Mouse (Mus musculus) large intestine, adult 2 months (tissue): ENCODE data around the gene Txndc8. TPM values are rescaled to one million over a fixed set of nuclear protein-coding genes. Genes with fewer than 3 reads are reported as not detected.

Experiments
- DNase-seq: peaks from one replicate; pipeline ENCODE4 v3.0.0-alpha.2; 2012; ENCODE audit warnings: low read depth, low spot score
- WGBS: fragments of 180-500 bp; shearing (Covaris S2); methylation state at CpG from one replicate; pipeline ENCODE4 v1.1.7; 2018; 5-methylcytosine and 5-hydroxymethylcytosine counted together
- polyA plus RNA-seq: library from polyadenylated mRNA; depleted of rRNA; stranded (reverse); fragments of >200 nt; gene quantifications from 2 replicates; pipeline ENCODE4 v1.2.3, GENCODE M21; 2012; rRNA removed

Txndc8 gene
- polyA plus RNA-seq, 1 experiment, result not detected

GRCm38 (mm10) chr4:57957200-57958085, 51.5 kb downstream of the Txndc8 start:
- WGBS, result 19% methylated on average over 11 of the region's 11 CpGs
- no peak for DNase-seq

GRCm38 (mm10) chr4:57956029-57956960, 52.6 kb downstream of the Txndc8 start, which contains the start of gene Txn1:
Gene Txn1 (minus strand): TSS chr4:57956411.
- peak; percentile 97 for DNase-seq
- under 1% methylated on average over 71 of the region's 71 CpGs for WGBS

- under 1% methylated on average over 25 of the region's 25 CpGs for WGBS
- no peak for DNase-seq
These were observed 53.4 kb downstream of the Txndc8 start for GRCm38 (mm10) chr4:57955544-57955958.

- WGBS, result 29% methylated on average over 8 of the region's 8 CpGs
- no peak for DNase-seq
These were observed 53.9 kb downstream of the Txndc8 start for GRCm38 (mm10) chr4:57954991-57955390.

GRCm38 (mm10) chr4:57954580-57954979, 54.3 kb downstream of the Txndc8 start:
- no peak for DNase-seq
- WGBS, result 22% methylated on average over 6 of the region's 6 CpGs

- 36% methylated on average over 7 of the region's 7 CpGs for WGBS
- no peak for DNase-seq
These were observed 55.1 kb downstream of the Txndc8 start for GRCm38 (mm10) chr4:57953796-57954195.

GRCm38 (mm10) chr4:57952891-57953290, 56.0 kb downstream of the Txndc8 start:
- WGBS, result 46% methylated on average over 1 of the region's 1 CpGs
- no peak for DNase-seq

GRCm38 (mm10) chr4:57952416-57952815, 56.5 kb downstream of the Txndc8 start:
- no peak for DNase-seq
- WGBS, result 52% methylated on average over 3 of the region's 3 CpGs

- no peak for DNase-seq
- WGBS, result 77% methylated on average over 6 of the region's 6 CpGs
These were observed 59.1 kb downstream of the Txndc8 start for GRCm38 (mm10) chr4:57949866-57950265.

GRCm38 (mm10) chr4:57947476-57947875, 61.4 kb downstream of the Txndc8 start:
- no peak for DNase-seq
- WGBS, result 53% methylated on average over 4 of the region's 4 CpGs

GRCm38 (mm10) chr4:57947036-57947435, 61.9 kb downstream of the Txndc8 start:
- no peak for DNase-seq
- 30% methylated on average over 10 of the region's 10 CpGs for WGBS

GRCm38 (mm10) chr4:57942892-57943291, 66.0 kb downstream of the Txndc8 start:
- DNase-seq, result no peak
- 79% methylated on average over 2 of the region's 2 CpGs for WGBS

GRCm38 (mm10) chr4:57940631-57941030, 68.3 kb downstream of the Txndc8 start:
- no peak for DNase-seq
- WGBS, result 82% methylated on average over 4 of the region's 4 CpGs

GRCm38 (mm10) chr4:57937292-57937691, 71.6 kb downstream of the Txndc8 start:
- 81% methylated on average over 6 of the region's 6 CpGs for WGBS

GRCm38 (mm10) chr4:57934181-57934580, 74.7 kb downstream of the Txndc8 start:
- no peak for DNase-seq
- 77% methylated on average over 5 of the region's 5 CpGs for WGBS

More at GRCm38 (mm10) chr4:57937292-57937691, 71.6 kb downstream of the Txndc8 start:
- no peak for DNase-seq

Other genes with a start within 250 kb of the Txndc8 start
- 13.7 and 20.0 TPM in 2 replicates for gene D630039A03Rik, start 92.8 kb downstream of the Txndc8 start, polyA plus RNA-seq
- gene Txn1, start 52.7 kb downstream of the Txndc8 start, polyA plus RNA-seq, result 601 and 707 TPM in 2 replicates
- 3.3 and 5.3 TPM in 2 replicates for gene Svep1, start 197.7 kb upstream of the Txndc8 start, polyA plus RNA-seq